Mouse (Mus musculus): ENCODE measurements at regions not wholly inside any gene's neighbourhood (a gene's known extent, or its start where the extent isn't known, plus 50 kb on each side); places are given as distances from the start of the nearest gene placed in this dataset.

- TF ChIP-seq CTCF (IDR thresholded peaks at IDR 0.05; ENCODE audit: low read depth) (no peak), EP300 (optimal IDR thresholded peaks at IDR 0.05) (no peak)
These were observed 65.7 kb upstream of the Mark1 start for GRCm38 (mm10) chr1:185065056-185065455.
